Mouse (Mus musculus) MEL (cell line): ENCODE data around the gene Cdk17. TPM values are rescaled to one million over a fixed set of nuclear protein-coding genes. Genes with fewer than 3 reads are reported as not detected.

Source experiments
- DNase-seq: peaks from one replicate; pipeline ENCODE4 v3.0.0; 2011; ENCODE audit warnings: low read depth, low spot score
- H3K27ac ChIP-seq: 2 replicates; pipeline ENCODE4 v1.5.1; 2012; ENCODE audit warnings: low read depth, mild to moderate bottlenecking, control low read depth, low read length, moderate library complexity; ENCODE audit not compliant: control insufficient read depth
- H3K27me3 ChIP-seq, 2 experiments: fragments of 150-350 bp in 1 of 2; sonication (generic) in 1 of 2; 2 replicates each; pipeline ENCODE4 v1.6.1; 2012; ENCODE audit warnings: low read length in 2 of 2, mild to moderate bottlenecking in 2 of 2, improper control_type of control experiment in 1 of 2, moderate library complexity in 1 of 2; ENCODE audit not compliant: insufficient read depth in 2 of 2, control insufficient read depth in 1 of 2
- H3K36me3 ChIP-seq, 2 experiments: 2 replicates each; pipeline ENCODE4 v1.6.1; 2012 to 2014; ENCODE audit warnings: low read length in 2 of 2, improper control_type of control experiment in 1 of 2, inconsistent platforms in 1 of 2, mild to moderate bottlenecking in 1 of 2; ENCODE audit not compliant: insufficient read depth in 2 of 2, control insufficient read depth in 1 of 2
- H3K4me1 ChIP-seq, 2 experiments: fragments of 150-350 bp in 1 of 2; sonication (generic) in 1 of 2; 2 replicates each; pipeline ENCODE4 v1.6.1; 2012; ENCODE audit warnings: low read length in 2 of 2, improper control_type of control experiment in 1 of 2, mild to moderate bottlenecking in 1 of 2; ENCODE audit not compliant: insufficient read depth in 2 of 2, control insufficient read depth in 1 of 2
- H3K4me3 ChIP-seq, 2 experiments: fragments of 150-350 bp in 1 of 2; sonication (generic) in 1 of 2; 2 replicates each; pipeline ENCODE4 v1.5.1; 2012; ENCODE audit warnings: low read depth in 2 of 2, low read length in 2 of 2, mild to moderate bottlenecking in 2 of 2, moderate library complexity in 2 of 2, control low read depth in 1 of 2, improper control_type of control experiment in 1 of 2; ENCODE audit not compliant: control insufficient read depth in 1 of 2, insufficient read depth in 1 of 2
- H3K79me2 ChIP-seq: 2 replicates; pipeline ENCODE4 v1.6.1; 2012; ENCODE audit warnings: mild to moderate bottlenecking, low read length, moderate library complexity; ENCODE audit not compliant: control insufficient read depth, poor library complexity, insufficient read depth
- H3K9ac ChIP-seq: 2 replicates; pipeline ENCODE4 v1.6.1; 2012; ENCODE audit warnings: low read depth, mild to moderate bottlenecking, control low read depth, low read length, moderate library complexity; ENCODE audit not compliant: control insufficient read depth, poor library complexity, severe bottlenecking
- H3K9me3 ChIP-seq: fragments of 150-350 bp; sonication (generic); replicated peaks from 2 replicates; pipeline ENCODE4 v1.6.1; 2012; ENCODE audit warnings: mild to moderate bottlenecking, low read length, improper control_type of control experiment, moderate library complexity; ENCODE audit not compliant: insufficient read depth
- BHLHE40 ChIP-seq: IDR thresholded peaks from 2 replicates; pipeline ENCODE4 v1.6.1; 2012; ENCODE audit warnings: low read depth, mild to moderate bottlenecking, inconsistent platforms, low read length, improper control_type of control experiment, borderline replicate concordance
- CHD1 ChIP-seq: IDR thresholded peaks from 2 replicates; pipeline ENCODE4 v1.6.1; 2012; ENCODE audit warnings: low read depth, mild to moderate bottlenecking, inconsistent platforms, low read length, improper control_type of control experiment
- CHD2 ChIP-seq: IDR thresholded peaks from 2 replicates; pipeline ENCODE4 v1.6.1; 2011; ENCODE audit warnings: low read length, improper control_type of control experiment
- E2F4 ChIP-seq: IDR thresholded peaks from 2 replicates; pipeline ENCODE4 v1.6.1; 2011; ENCODE audit warnings: low read depth, low read length, improper control_type of control experiment, borderline replicate concordance
- EP300 ChIP-seq, 2 experiments: IDR thresholded peaks; 2 replicates each; pipeline ENCODE4 v1.6.1; 2011; ENCODE audit warnings: improper control_type of control experiment in 2 of 2, low read length in 2 of 2, low read depth in 1 of 2, mild to moderate bottlenecking in 1 of 2
- ETS1 ChIP-seq: IDR thresholded peaks from 2 replicates; pipeline ENCODE4 v1.6.1; 2012; ENCODE audit warnings: low read depth, mild to moderate bottlenecking, inconsistent platforms, low read length, improper control_type of control experiment, moderate library complexity
- GABPA ChIP-seq: IDR thresholded peaks from 2 replicates; pipeline ENCODE4 v1.6.1; 2012; ENCODE audit warnings: low read depth, mild to moderate bottlenecking, inconsistent platforms, low read length, improper control_type of control experiment, moderate library complexity
- GATA1 ChIP-seq: IDR thresholded peaks from 2 replicates; pipeline ENCODE4 v1.6.1; 2011; ENCODE audit warnings: low read depth, low read length, improper control_type of control experiment
- MAZ ChIP-seq: IDR thresholded peaks from 2 replicates; pipeline ENCODE4 v1.6.1; 2012; ENCODE audit warnings: low read depth, mild to moderate bottlenecking, inconsistent platforms, low read length, improper control_type of control experiment
- MEF2A ChIP-seq: IDR thresholded peaks from 2 replicates; pipeline ENCODE4 v1.6.1; 2014; ENCODE audit warnings: low read depth, mild to moderate bottlenecking, inconsistent platforms, low read length, improper control_type of control experiment; ENCODE audit not compliant: poor library complexity, insufficient replicate concordance, severe bottlenecking; ENCODE audit errors: extremely low read depth
- MYC ChIP-seq: IDR thresholded peaks from 2 replicates; pipeline ENCODE4 v1.6.1; 2011; ENCODE audit warnings: low read depth, mild to moderate bottlenecking, low read length, improper control_type of control experiment, moderate library complexity
- NRF1 ChIP-seq: IDR thresholded peaks from 2 replicates; pipeline ENCODE4 v1.6.1; 2014; ENCODE audit warnings: low read depth, mild to moderate bottlenecking, inconsistent platforms, low read length, improper control_type of control experiment, moderate library complexity; ENCODE audit not compliant: poor library complexity, insufficient read depth, severe bottlenecking
- POLR2AphosphoS2 ChIP-seq: IDR thresholded peaks from 2 replicates; pipeline ENCODE4 v1.6.1; 2011; ENCODE audit warnings: low read length, improper control_type of control experiment
- POLR2AphosphoS5 ChIP-seq: IDR thresholded peaks from 2 replicates; pipeline ENCODE4 v1.6.1; 2012; ENCODE audit warnings: low read depth, borderline replicate concordance, mild to moderate bottlenecking, inconsistent platforms, low read length, moderate library complexity, mixed read lengths
- SIN3A ChIP-seq: IDR thresholded peaks from 2 replicates; pipeline ENCODE4 v1.6.1; 2012; ENCODE audit warnings: low read length, improper control_type of control experiment, inconsistent platforms
- SMC3 ChIP-seq: IDR thresholded peaks from 2 replicates; pipeline ENCODE4 v1.6.1; 2011; ENCODE audit warnings: low read depth, low read length, improper control_type of control experiment
- UBTF ChIP-seq: IDR thresholded peaks from 2 replicates; pipeline ENCODE4 v1.6.1; 2012; ENCODE audit warnings: low read depth, mild to moderate bottlenecking, inconsistent platforms, low read length, improper control_type of control experiment, moderate library complexity, borderline replicate concordance; ENCODE audit not compliant: insufficient read depth
- USF2 ChIP-seq, 2 experiments: IDR thresholded peaks; 2 replicates each; pipeline ENCODE4 v1.6.1; 2011 to 2012; ENCODE audit warnings: improper control_type of control experiment in 2 of 2, low read length in 2 of 2, borderline replicate concordance in 1 of 2, inconsistent platforms in 1 of 2, low read depth in 1 of 2, mild to moderate bottlenecking in 1 of 2; ENCODE audit not compliant: insufficient read depth in 1 of 2
- ZC3H11A ChIP-seq: IDR thresholded peaks from 2 replicates; pipeline ENCODE4 v1.6.1; 2012; ENCODE audit warnings: low read depth, mild to moderate bottlenecking, inconsistent platforms, low read length, improper control_type of control experiment
- ZMIZ1 ChIP-seq: IDR thresholded peaks from 2 replicates; pipeline ENCODE4 v1.6.1; 2012; ENCODE audit warnings: low read depth, mild to moderate bottlenecking, inconsistent platforms, low read length, improper control_type of control experiment, moderate library complexity
- ZNF384 ChIP-seq: IDR thresholded peaks from 2 replicates; pipeline ENCODE4 v1.6.1; 2012; ENCODE audit warnings: low read depth, mild to moderate bottlenecking, inconsistent platforms, low read length, improper control_type of control experiment
- polyA plus RNA-seq, 2 experiments: library from polyadenylated mRNA; stranded (reverse) in 1 of 2; unstranded in 1 of 2; fragments of >175 nt in 1 of 2; fragments of >200 nt in 1 of 2; gene quantifications; 2 replicates each; pipeline versions ENCODE4 v1.2.1 to v1.2.4; 2012; ENCODE audit warnings: low replicate concordance in 2 of 2, low read depth in 1 of 2; ENCODE audit not compliant: insufficient read length in 2 of 2, insufficient read depth in 1 of 2, missing spikeins in 1 of 2
- total RNA-seq: library from RNA; depleted of rRNA; stranded (reverse); fragments of 300-350 nt; gene quantifications from 2 replicates; pipeline ENCODE4 v1.2.3, GENCODE M21; 2012

The Cdk17 gene
- total and polyA plus RNA-seq, 3 experiments = 25.6 to 155 (median 32.9) TPM

- Histone ChIP-seq H3K36me3 (peaks cover 0 to 21% of the 10 kb centered on the region in 2 experiments; a peak in 3 of 4 replicates), H3K79me2 (peaks cover 13% of the 10 kb centered on the region; the same call in 1 of the 2 replicates), H3K9me3 (no peaks in the 10 kb centered on the region)
- TF ChIP-seq UBTF (no peak), ZC3H11A (no peak), CHD2 (no peak), ZNF384 (no peak), POLR2AphosphoS5 (no peak), SMC3 (no peak), MYC (no peak)
- TF ChIP-seq, all 39 proteins: peak for 0
- Histone ChIP-seq H3K4me1 (peaks cover 5 to 22% of the 10 kb centered on the region in 2 experiments), H3K27ac (no peak overlapping the region), H3K27me3 (no peaks in the 10 kb centered on the region), H3K4me3 (no peak overlapping the region), H3K9ac (no peak overlapping the region)
- DNase-seq = no peak
Measured at GRCm38 (mm10) chr10:93138730-93139129, 21.9 kb upstream of the Cdk17 start.

- H3K27ac ChIP-seq = peak overlapping the region; percentile 9
- peaks cover 7 to 33% of the 10 kb centered on the region in 2 experiments for H3K4me1 ChIP-seq
- no peaks in the 10 kb centered on the region for H3K9me3 ChIP-seq
- H3K9ac ChIP-seq = no peak overlapping the region
- peaks cover 0 to 29% of the 10 kb centered on the region in 2 experiments; a peak in 3 of 4 replicates for H3K36me3 ChIP-seq
- TF ChIP-seq E2F4 = no peak
- TF ChIP-seq GATA1 = 0 out of 2 replicates have a peak, but pooled peaks have one; percentile 9
- no peak for TF ChIP-seq GABPA
- TF ChIP-seq, all 39 proteins: peak for 1
- Histone ChIP-seq H3K27me3 (no peaks in the 10 kb centered on the region), H3K79me2 (peaks cover 13% of the 10 kb centered on the region), H3K4me3 (no peak overlapping the region)
- DNase-seq = peak; percentile 49
Measured at GRCm38 (mm10) chr10:93140778-93141177, 19.9 kb upstream of the Cdk17 start.

GRCm38 (mm10) chr10:93142600-93143284, 17.9 kb upstream of the Cdk17 start:
- TF ChIP-seq BHLHE40 = no peak
- no peak for TF ChIP-seq GATA1
- TF ChIP-seq NRF1 = no peak
- no peak for TF ChIP-seq POLR2AphosphoS5
- no peak for TF ChIP-seq MAZ
- peak; percentile 42; the same call in 1 of the 2 replicates for TF ChIP-seq CHD1
- 0 out of 2 replicates have a peak, but pooled peaks have one; percentile 5 for TF ChIP-seq ETS1
- TF ChIP-seq ZMIZ1 = no peak
- TF ChIP-seq POLR2AphosphoS2 = no peak
- no peak for TF ChIP-seq MEF2A
- TF ChIP-seq EP300 (IDR thresholded peaks at IDR 0.05; ENCODE audit: low read depth in 1 of 2, low read length in 2 of 2) = no peak
- TF ChIP-seq USF2 (IDR thresholded peaks at IDR 0.05; ENCODE audit: borderline replicate concordance in 1 of 2, insufficient read depth in 1 of 2, low read depth in 1 of 2, low read length in 2 of 2) = no peak
- TF ChIP-seq SIN3A = 0 out of 2 replicates have a peak, but pooled peaks have one; percentile 12
- Histone ChIP-seq H3K9ac (peak overlapping the region; percentile 80), H3K27me3 (no peaks in the 10 kb centered on the region), H3K9me3 (no peaks in the 10 kb centered on the region), H3K79me2 (peaks cover 13% of the 10 kb centered on the region), H3K27ac (peak overlapping the region; percentile 100), H3K4me1 (peaks cover 8 to 33% of the 10 kb centered on the region in 2 experiments), H3K36me3 (peaks cover 0 to 27% of the 10 kb centered on the region in 2 experiments; a peak in 2 of 4 replicates), H3K4me3 (peak overlapping the region; percentile 57 to 96)
- DNase-seq = peak; percentile 71
